Mouse (Mus musculus): ENCODE measurements around the gene Grid2. TPM values are rescaled to one million over a fixed set of nuclear protein-coding genes. Genes with fewer than 3 reads are reported as not detected.

Grid2 gene
- polyA plus RNA-seq, 1 experiment: 0.04 TPM

DNA sequence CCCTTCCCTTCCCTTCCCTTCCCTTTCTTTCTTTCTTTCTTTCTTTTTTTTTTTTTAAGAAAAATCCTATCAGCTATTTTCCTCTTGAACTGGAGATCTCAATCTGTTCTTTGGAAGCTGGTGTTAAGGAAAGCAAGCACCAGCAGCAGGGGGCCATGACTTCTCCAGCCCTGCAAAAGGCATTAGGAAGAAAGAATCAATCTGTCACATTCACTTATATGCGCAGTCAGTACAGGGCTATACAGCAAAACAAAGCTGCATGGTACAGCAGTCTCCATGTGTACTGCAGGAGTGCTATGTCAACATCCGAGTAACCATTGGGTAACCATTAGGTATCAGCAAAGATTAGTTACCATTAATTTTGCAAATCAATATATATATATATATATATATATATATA is 809.0 kb downstream of the Grid2 start:
- Histone ChIP-seq H3K36me3 (ENCODE audit: control insufficient read depth, insufficient read depth, low read length) (no peaks in the 10 kb centered on the region), H3K27ac (ENCODE audit: control insufficient read depth, insufficient read depth, low read length) (no peak overlapping the region), H3K4me1 (replicated peaks; ENCODE audit: control insufficient read depth, insufficient read depth, low read length) (no peaks in the 10 kb centered on the region), H3K4me3 (ENCODE audit: control insufficient read depth, insufficient read depth, low read length) (no peak overlapping the region), H3K27me3 (ENCODE audit: control insufficient read depth, insufficient read depth, low read length) (no peaks in the 10 kb centered on the region)
- no peak for DNase-seq
- 96% methylated on average over 2 of the region's 2 CpGs for WGBS
- TF ChIP-seq POLR2A (IDR thresholded peaks at IDR 0.05; ENCODE audit: control insufficient read depth, extremely low read depth, insufficient read depth, low read length, poor library complexity) (no peak), CTCF (IDR thresholded peaks at IDR 0.05; ENCODE audit: borderline replicate concordance, control insufficient read depth, extremely low read depth, insufficient read depth, low read length, poor library complexity) (no peak)

DNA sequence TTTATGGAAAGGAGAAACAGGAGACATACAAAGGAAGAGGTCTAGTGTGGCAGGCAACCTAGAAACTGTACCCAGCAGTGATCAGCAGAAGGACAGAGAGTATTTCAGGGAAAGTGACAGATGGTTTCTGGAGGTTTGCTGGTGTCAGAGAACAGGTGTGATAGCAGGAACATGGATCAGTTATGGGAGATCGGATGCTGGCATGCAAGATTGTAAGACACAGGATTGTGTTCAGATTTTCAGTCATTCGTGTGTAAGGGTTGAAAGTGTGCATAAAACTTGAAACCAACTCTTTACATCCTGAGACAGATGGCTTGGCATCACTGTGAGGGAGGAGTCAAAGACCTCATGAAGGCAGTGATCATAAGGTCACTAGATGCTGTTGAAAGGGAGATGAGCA is 817.7 kb downstream of the Grid2 start:
- no peak for TF ChIP-seq POLR2A (IDR thresholded peaks at IDR 0.05; ENCODE audit: control insufficient read depth, extremely low read depth, insufficient read depth, low read length, poor library complexity)
- no peak for TF ChIP-seq CTCF (IDR thresholded peaks at IDR 0.05; ENCODE audit: borderline replicate concordance, control insufficient read depth, extremely low read depth, insufficient read depth, low read length, poor library complexity)
- H3K4me3 ChIP-seq (ENCODE audit: control insufficient read depth, insufficient read depth, low read length): no peak overlapping the region
- H3K36me3 ChIP-seq (ENCODE audit: control insufficient read depth, insufficient read depth, low read length): no peaks in the 10 kb centered on the region
- no peaks in the 10 kb centered on the region for H3K4me1 ChIP-seq (replicated peaks; ENCODE audit: control insufficient read depth, insufficient read depth, low read length)
- H3K27ac ChIP-seq (ENCODE audit: control insufficient read depth, insufficient read depth, low read length): no peak overlapping the region
- no peak for DNase-seq
- no peaks in the 10 kb centered on the region for H3K27me3 ChIP-seq (ENCODE audit: control insufficient read depth, insufficient read depth, low read length)
- WGBS: 64% methylated on average over 2 of the region's 2 CpGs

- Histone ChIP-seq H3K27me3 (ENCODE audit: control insufficient read depth, insufficient read depth, low read length) (no peaks in the 10 kb centered on the region), H3K36me3 (ENCODE audit: control insufficient read depth, insufficient read depth, low read length) (no peaks in the 10 kb centered on the region), H3K4me1 (replicated peaks; ENCODE audit: control insufficient read depth, insufficient read depth, low read length) (no peaks in the 10 kb centered on the region), H3K4me3 (ENCODE audit: control insufficient read depth, insufficient read depth, low read length) (no peak overlapping the region), H3K27ac (ENCODE audit: control insufficient read depth, insufficient read depth, low read length) (no peak overlapping the region)
- DNase-seq: no peak
- no peak for TF ChIP-seq CTCF (IDR thresholded peaks at IDR 0.05; ENCODE audit: borderline replicate concordance, control insufficient read depth, extremely low read depth, insufficient read depth, low read length, poor library complexity)
- no peak for TF ChIP-seq POLR2A (IDR thresholded peaks at IDR 0.05; ENCODE audit: control insufficient read depth, extremely low read depth, insufficient read depth, low read length, poor library complexity)
- 93% methylated on average over 1 of the region's 1 CpGs for WGBS
Observed at GRCm38 (mm10) chr6:64077911-64078310, 822.2 kb downstream of the Grid2 start.

GRCm38 (mm10) chr6:64098662-64099061 is 843.0 kb downstream of the Grid2 start:
- no peak for TF ChIP-seq POLR2A (IDR thresholded peaks at IDR 0.05; ENCODE audit: control insufficient read depth, extremely low read depth, insufficient read depth, low read length, poor library complexity)
- no peak for TF ChIP-seq CTCF (IDR thresholded peaks at IDR 0.05; ENCODE audit: borderline replicate concordance, control insufficient read depth, extremely low read depth, insufficient read depth, low read length, poor library complexity)
- Histone ChIP-seq H3K4me1 (replicated peaks; ENCODE audit: control insufficient read depth, insufficient read depth, low read length) (no peaks in the 10 kb centered on the region), H3K4me3 (ENCODE audit: control insufficient read depth, insufficient read depth, low read length) (no peak overlapping the region), H3K27ac (ENCODE audit: control insufficient read depth, insufficient read depth, low read length) (no peak overlapping the region), H3K27me3 (ENCODE audit: control insufficient read depth, insufficient read depth, low read length) (no peaks in the 10 kb centered on the region), H3K36me3 (ENCODE audit: control insufficient read depth, insufficient read depth, low read length) (no peaks in the 10 kb centered on the region)
- WGBS: 89% methylated on average over 10 of the region's 10 CpGs
- no peak for DNase-seq

GRCm38 (mm10) chr6:64114594-64114993 is 858.9 kb downstream of the Grid2 start:
- 82% methylated on average over 2 of the region's 2 CpGs for WGBS
- no peak overlapping the region for H3K4me3 ChIP-seq (ENCODE audit: control insufficient read depth, insufficient read depth, low read length)
- no peaks in the 10 kb centered on the region for H3K4me1 ChIP-seq (replicated peaks; ENCODE audit: control insufficient read depth, insufficient read depth, low read length)
- no peak overlapping the region for H3K27ac ChIP-seq (ENCODE audit: control insufficient read depth, insufficient read depth, low read length)
- no peak for DNase-seq
- no peak for TF ChIP-seq CTCF (IDR thresholded peaks at IDR 0.05; ENCODE audit: borderline replicate concordance, control insufficient read depth, extremely low read depth, insufficient read depth, low read length, poor library complexity)
- no peaks in the 10 kb centered on the region for H3K36me3 ChIP-seq (ENCODE audit: control insufficient read depth, insufficient read depth, low read length)
- no peaks in the 10 kb centered on the region for H3K27me3 ChIP-seq (ENCODE audit: control insufficient read depth, insufficient read depth, low read length)

DNA sequence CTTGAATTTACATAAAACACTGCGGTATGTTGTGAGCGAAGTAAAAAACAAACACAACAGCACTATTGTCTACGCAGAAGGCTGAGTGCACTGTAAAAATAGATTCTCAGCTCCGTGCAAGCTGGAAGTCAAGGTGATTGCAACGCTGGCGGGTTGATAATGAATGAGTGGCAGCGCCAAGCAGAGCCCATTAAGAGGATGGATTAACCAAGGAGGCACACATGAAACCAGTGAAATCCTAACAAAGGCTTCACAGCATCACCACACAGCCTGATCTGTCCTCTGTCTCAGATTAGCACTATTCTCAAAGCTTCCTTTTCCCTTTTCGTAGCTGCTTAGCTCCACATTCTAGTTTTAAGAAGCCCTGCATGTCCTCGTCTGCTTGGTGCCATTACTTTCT is 880.6 kb downstream of the Grid2 start:
- H3K27me3 ChIP-seq (ENCODE audit: control insufficient read depth, insufficient read depth, low read length): no peaks in the 10 kb centered on the region
- DNase-seq: no peak
- TF ChIP-seq CTCF (IDR thresholded peaks at IDR 0.05; ENCODE audit: borderline replicate concordance, control insufficient read depth, extremely low read depth, insufficient read depth, low read length, poor library complexity) (no peak), POLR2A (IDR thresholded peaks at IDR 0.05; ENCODE audit: control insufficient read depth, extremely low read depth, insufficient read depth, low read length, poor library complexity) (no peak)
- H3K4me3 ChIP-seq (ENCODE audit: control insufficient read depth, insufficient read depth, low read length): no peak overlapping the region
- no peak overlapping the region for H3K27ac ChIP-seq (ENCODE audit: control insufficient read depth, insufficient read depth, low read length)
- 91% methylated on average over 9 of the region's 9 CpGs for WGBS
- H3K36me3 ChIP-seq (ENCODE audit: control insufficient read depth, insufficient read depth, low read length): no peaks in the 10 kb centered on the region
- no peaks in the 10 kb centered on the region for H3K4me1 ChIP-seq (replicated peaks; ENCODE audit: control insufficient read depth, insufficient read depth, low read length)

GRCm38 (mm10) chr6:64148613-64149012 is 892.9 kb downstream of the Grid2 start:
- no peaks in the 10 kb centered on the region for H3K4me1 ChIP-seq (replicated peaks; ENCODE audit: control insufficient read depth, insufficient read depth, low read length)
- no peak for DNase-seq
- WGBS: 92% methylated on average over 7 of the region's 7 CpGs
- no peak for TF ChIP-seq CTCF (IDR thresholded peaks at IDR 0.05; ENCODE audit: borderline replicate concordance, control insufficient read depth, extremely low read depth, insufficient read depth, low read length, poor library complexity)
- TF ChIP-seq POLR2A (IDR thresholded peaks at IDR 0.05; ENCODE audit: control insufficient read depth, extremely low read depth, insufficient read depth, low read length, poor library complexity): no peak
- H3K27me3 ChIP-seq (ENCODE audit: control insufficient read depth, insufficient read depth, low read length): no peaks in the 10 kb centered on the region
- no peaks in the 10 kb centered on the region for H3K36me3 ChIP-seq (ENCODE audit: control insufficient read depth, insufficient read depth, low read length)
- no peak overlapping the region for H3K27ac ChIP-seq (ENCODE audit: control insufficient read depth, insufficient read depth, low read length)
- H3K4me3 ChIP-seq (ENCODE audit: control insufficient read depth, insufficient read depth, low read length): no peak overlapping the region
